Mouse (Mus musculus): ENCODE data around the gene Tuba8. TPM values are rescaled to one million over a fixed set of nuclear protein-coding genes. Genes with fewer than 3 reads are reported as not detected.

Tuba8 gene
- polyA plus RNA-seq (2012; rRNA removed; ENCODE audit: low replicate concordance), result 0.08 and 0.19 TPM in 2 replicates

DNA sequence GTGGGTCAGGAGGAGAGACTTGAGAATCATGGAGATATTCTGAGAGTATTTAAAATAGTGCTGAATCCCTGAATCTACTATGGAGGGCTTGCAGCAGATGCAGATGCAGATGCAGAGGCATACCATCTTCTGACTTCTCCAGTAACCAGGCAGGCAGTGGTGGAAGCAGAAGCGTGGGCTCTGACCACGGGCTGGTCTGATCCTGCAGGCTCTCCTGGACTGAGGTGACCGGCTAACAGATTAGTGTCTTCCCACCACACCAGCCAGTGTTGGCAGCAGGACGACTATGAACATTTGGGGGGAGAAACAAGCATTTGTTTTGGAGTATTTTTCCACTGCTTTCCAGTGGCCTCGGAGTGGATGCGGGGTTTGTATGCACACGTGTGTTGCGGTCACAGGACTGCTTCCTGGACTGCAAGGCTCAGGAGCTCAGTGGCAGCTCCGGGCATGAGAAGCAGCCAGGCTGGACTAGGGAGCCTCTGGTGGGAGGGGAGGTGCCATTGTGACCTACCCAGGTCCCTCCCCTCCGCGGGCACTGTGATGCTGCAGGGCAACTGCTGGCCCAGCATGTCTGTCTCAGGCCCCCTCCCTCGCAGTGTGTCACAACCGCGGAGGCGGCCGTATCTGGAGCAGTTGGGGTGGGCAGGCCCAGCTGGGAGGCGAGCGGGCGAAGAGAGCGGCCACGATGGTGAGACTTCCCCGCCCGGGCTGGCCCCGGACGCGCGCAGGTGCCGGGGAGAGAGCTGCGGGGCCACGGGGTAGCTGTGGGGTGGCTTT lies at the start of gene Tuba8:
Gene Tuba8, plus strand, starts transcription at position 548 of the 777 bp plus-strand sequence.

DNA sequence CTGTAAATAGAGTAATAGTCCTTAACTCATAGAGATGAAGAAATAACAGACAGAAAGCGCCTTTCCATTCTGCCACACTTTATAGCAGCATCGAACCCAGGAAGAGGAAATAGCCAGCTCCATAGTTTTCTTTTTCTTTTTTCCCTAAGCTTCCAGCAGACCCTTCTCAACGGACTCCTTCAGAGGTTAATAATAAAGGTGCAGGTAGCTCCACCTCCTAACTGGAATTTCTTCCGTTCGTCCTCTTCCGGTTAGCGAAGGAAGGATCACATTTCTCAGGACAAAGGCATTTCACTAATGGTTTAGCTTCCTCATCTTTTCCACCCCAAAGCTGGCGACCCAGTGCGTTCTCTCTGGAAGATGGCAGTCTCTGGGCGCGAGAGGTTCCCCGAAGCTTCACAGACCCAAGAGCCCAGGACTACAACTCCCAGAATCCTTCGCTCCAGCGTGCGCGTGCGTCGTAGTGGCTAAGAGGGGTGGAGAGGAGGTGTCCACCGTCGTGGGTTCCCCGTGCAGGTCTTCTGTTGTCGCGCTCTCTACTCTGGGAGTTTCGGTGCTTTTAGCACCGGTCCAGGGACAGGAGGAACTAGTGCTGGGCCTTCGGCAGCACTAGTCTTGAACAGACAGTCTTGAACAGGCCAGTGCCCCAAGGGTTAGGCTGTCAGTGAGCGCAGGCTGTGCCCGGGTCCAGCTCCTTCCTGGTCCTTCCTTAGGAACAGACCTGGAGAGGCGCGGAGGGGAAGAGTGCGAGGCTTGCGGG lies 26.9 kb upstream of the Tuba8 start, which contains the start of gene Pex26:
Gene Pex26, plus strand, starts transcription at position 254 of the 760 bp plus-strand sequence.

DNA sequence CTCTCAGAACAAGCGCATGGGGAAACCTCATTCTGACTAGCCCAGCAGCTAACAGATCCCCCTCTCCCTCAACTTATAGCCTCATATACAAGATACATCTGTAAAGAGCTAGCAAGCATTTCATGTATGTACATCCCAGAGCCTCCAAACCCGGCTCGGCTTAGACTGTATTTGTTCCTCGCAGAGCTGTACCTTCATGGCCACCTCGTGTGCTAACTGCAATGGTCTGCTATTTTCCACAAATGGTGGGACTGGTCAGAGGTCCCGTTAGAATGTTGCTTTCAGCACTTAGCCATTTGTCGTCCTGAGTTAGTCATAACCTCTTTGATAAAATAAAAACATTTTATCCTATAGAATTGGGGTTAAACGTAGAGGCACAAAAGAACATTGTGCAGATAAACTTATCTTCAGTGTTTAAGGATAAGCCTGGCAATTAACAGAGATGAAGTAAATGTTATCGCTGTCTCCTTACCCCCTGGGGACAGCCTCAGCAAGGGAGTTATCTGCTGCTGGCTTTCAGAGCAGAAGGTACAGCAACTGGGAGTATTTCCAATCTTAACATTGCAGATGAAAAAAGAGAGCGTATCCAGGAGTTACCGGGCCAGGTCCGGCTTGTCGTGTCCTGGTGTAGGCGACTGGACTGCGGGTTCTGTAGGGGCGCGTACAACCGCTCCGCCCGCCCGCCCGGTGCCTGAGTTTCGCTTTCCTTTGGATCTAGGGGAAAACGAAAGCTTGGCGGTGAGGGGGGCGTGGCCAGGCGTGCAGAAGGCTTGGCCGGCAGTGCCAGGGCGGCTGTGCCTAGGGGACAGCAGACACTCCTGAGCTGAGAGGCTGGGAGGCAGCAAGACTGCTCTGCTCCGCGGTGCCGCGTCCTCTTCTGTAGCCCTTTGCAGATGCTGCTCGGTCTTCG lies 34.9 kb downstream of the Tuba8 start, which contains the start of gene Usp18:
Gene Usp18, plus strand, starts transcription at position 780 of the 910 bp plus-strand sequence.

Other genes with a start within 250 kb of the Tuba8 start
- gene Mical3, start 79.7 kb upstream of the Tuba8 start, polyA plus RNA-seq (2012; rRNA removed; ENCODE audit: low replicate concordance), result 5.2 and 8.1 TPM in 2 replicates
- gene Pex26, start 27.0 kb upstream of the Tuba8 start, polyA plus RNA-seq (2012; rRNA removed; ENCODE audit: low replicate concordance), result 11.7 and 16.9 TPM in 2 replicates
- gene Usp18, start 35.2 kb downstream of the Tuba8 start, polyA plus RNA-seq (2012; rRNA removed; ENCODE audit: low replicate concordance), result 2.2 and 10.1 TPM in 2 replicates
- gene Slc6a13, start 89.5 kb downstream of the Tuba8 start, polyA plus RNA-seq (2012; rRNA removed; ENCODE audit: low replicate concordance), result 0.39 and 0.83 TPM in 2 replicates
- 0.08 and 1.1 TPM in 2 replicates for gene Slc6a12, start 132.4 kb downstream of the Tuba8 start, polyA plus RNA-seq (2012; rRNA removed; ENCODE audit: low replicate concordance)